Mouse (Mus musculus) MEL (cell line): ENCODE data around the gene Klf1. TPM values are rescaled to one million over a fixed set of nuclear protein-coding genes. Genes with fewer than 3 reads are reported as not detected.
A peak's percentile ranks its signal among the peaks of the same experiment; 100 is the strongest.

Experiments
- DNase-seq: peaks from one replicate; pipeline ENCODE4 v3.0.0; 2011; ENCODE audit warnings: low read depth, low spot score
- H3K27ac ChIP-seq: 2 replicates; pipeline ENCODE4 v1.5.1; 2012; ENCODE audit warnings: low read depth, mild to moderate bottlenecking, control low read depth, low read length, moderate library complexity; ENCODE audit not compliant: control insufficient read depth
- H3K27me3 ChIP-seq, 2 experiments: fragments of 150-350 bp in 1 of 2; sonication (generic) in 1 of 2; 2 replicates each; pipeline ENCODE4 v1.6.1; 2012; ENCODE audit warnings: low read length in 2 of 2, mild to moderate bottlenecking in 2 of 2, improper control_type of control experiment in 1 of 2, moderate library complexity in 1 of 2; ENCODE audit not compliant: insufficient read depth in 2 of 2, control insufficient read depth in 1 of 2
- H3K36me3 ChIP-seq, 2 experiments: 2 replicates each; pipeline ENCODE4 v1.6.1; 2012 to 2014; ENCODE audit warnings: low read length in 2 of 2, improper control_type of control experiment in 1 of 2, inconsistent platforms in 1 of 2, mild to moderate bottlenecking in 1 of 2; ENCODE audit not compliant: insufficient read depth in 2 of 2, control insufficient read depth in 1 of 2
- H3K4me1 ChIP-seq, 2 experiments: fragments of 150-350 bp in 1 of 2; sonication (generic) in 1 of 2; 2 replicates each; pipeline ENCODE4 v1.6.1; 2012; ENCODE audit warnings: low read length in 2 of 2, improper control_type of control experiment in 1 of 2, mild to moderate bottlenecking in 1 of 2; ENCODE audit not compliant: insufficient read depth in 2 of 2, control insufficient read depth in 1 of 2
- H3K4me3 ChIP-seq, 2 experiments: fragments of 150-350 bp in 1 of 2; sonication (generic) in 1 of 2; 2 replicates each; pipeline ENCODE4 v1.5.1; 2012; ENCODE audit warnings: low read depth in 2 of 2, low read length in 2 of 2, mild to moderate bottlenecking in 2 of 2, moderate library complexity in 2 of 2, control low read depth in 1 of 2, improper control_type of control experiment in 1 of 2; ENCODE audit not compliant: control insufficient read depth in 1 of 2, insufficient read depth in 1 of 2
- H3K79me2 ChIP-seq: 2 replicates; pipeline ENCODE4 v1.6.1; 2012; ENCODE audit warnings: mild to moderate bottlenecking, low read length, moderate library complexity; ENCODE audit not compliant: control insufficient read depth, poor library complexity, insufficient read depth
- H3K9ac ChIP-seq: 2 replicates; pipeline ENCODE4 v1.6.1; 2012; ENCODE audit warnings: low read depth, mild to moderate bottlenecking, control low read depth, low read length, moderate library complexity; ENCODE audit not compliant: control insufficient read depth, poor library complexity, severe bottlenecking
- H3K9me3 ChIP-seq: fragments of 150-350 bp; sonication (generic); replicated peaks from 2 replicates; pipeline ENCODE4 v1.6.1; 2012; ENCODE audit warnings: mild to moderate bottlenecking, low read length, improper control_type of control experiment, moderate library complexity; ENCODE audit not compliant: insufficient read depth
- BHLHE40 ChIP-seq: IDR thresholded peaks from 2 replicates; pipeline ENCODE4 v1.6.1; 2012; ENCODE audit warnings: low read depth, mild to moderate bottlenecking, inconsistent platforms, low read length, improper control_type of control experiment, borderline replicate concordance
- CHD1 ChIP-seq: IDR thresholded peaks from 2 replicates; pipeline ENCODE4 v1.6.1; 2012; ENCODE audit warnings: low read depth, mild to moderate bottlenecking, inconsistent platforms, low read length, improper control_type of control experiment
- CHD2 ChIP-seq: IDR thresholded peaks from 2 replicates; pipeline ENCODE4 v1.6.1; 2011; ENCODE audit warnings: low read length, improper control_type of control experiment
- CTCF ChIP-seq, 3 experiments: IDR thresholded peaks in 2 of 3; conservative IDR thresholded peaks in 1 of 3; 2 replicates each; pipeline ENCODE4 v1.5.1; 2011 to 2012; ENCODE audit warnings: low read length in 3 of 3, low read depth in 2 of 3, mild to moderate bottlenecking in 2 of 3, improper control_type of control experiment in 1 of 3, inconsistent platforms in 1 of 3, mixed read lengths in 1 of 3, moderate library complexity in 1 of 3; ENCODE audit not compliant: control insufficient read depth in 1 of 3, insufficient read depth in 1 of 3, poor library complexity in 1 of 3, severe bottlenecking in 1 of 3
- E2F4 ChIP-seq: IDR thresholded peaks from 2 replicates; pipeline ENCODE4 v1.6.1; 2011; ENCODE audit warnings: low read depth, low read length, improper control_type of control experiment, borderline replicate concordance
- ETS1 ChIP-seq: IDR thresholded peaks from 2 replicates; pipeline ENCODE4 v1.6.1; 2012; ENCODE audit warnings: low read depth, mild to moderate bottlenecking, inconsistent platforms, low read length, improper control_type of control experiment, moderate library complexity
- GABPA ChIP-seq: IDR thresholded peaks from 2 replicates; pipeline ENCODE4 v1.6.1; 2012; ENCODE audit warnings: low read depth, mild to moderate bottlenecking, inconsistent platforms, low read length, improper control_type of control experiment, moderate library complexity
- GATA1 ChIP-seq: IDR thresholded peaks from 2 replicates; pipeline ENCODE4 v1.6.1; 2011; ENCODE audit warnings: low read depth, low read length, improper control_type of control experiment
- HCFC1 ChIP-seq: IDR thresholded peaks from 2 replicates; pipeline ENCODE4 v1.6.1; 2012; ENCODE audit warnings: low read depth, mild to moderate bottlenecking, inconsistent platforms, low read length, improper control_type of control experiment, moderate library complexity
- JUND ChIP-seq: IDR thresholded peaks from 2 replicates; pipeline ENCODE4 v1.6.1; 2011; ENCODE audit warnings: low read depth, mild to moderate bottlenecking, improper control_type of control experiment, low read length
- KAT2A ChIP-seq: conservative IDR thresholded peaks from 2 replicates; pipeline ENCODE4 v1.6.1; 2012; ENCODE audit warnings: low read depth, low read length, improper control_type of control experiment, inconsistent platforms
- MAFK ChIP-seq: IDR thresholded peaks from 2 replicates; pipeline ENCODE4 v1.6.1; 2011; ENCODE audit warnings: low read depth, mild to moderate bottlenecking, low read length, improper control_type of control experiment, borderline replicate concordance
- MAX ChIP-seq: IDR thresholded peaks from 2 replicates; pipeline ENCODE4 v1.6.1; 2011; ENCODE audit warnings: low read length, improper control_type of control experiment
- MAZ ChIP-seq: IDR thresholded peaks from 2 replicates; pipeline ENCODE4 v1.6.1; 2012; ENCODE audit warnings: low read depth, mild to moderate bottlenecking, inconsistent platforms, low read length, improper control_type of control experiment
- MEF2A ChIP-seq: IDR thresholded peaks from 2 replicates; pipeline ENCODE4 v1.6.1; 2014; ENCODE audit warnings: low read depth, mild to moderate bottlenecking, inconsistent platforms, low read length, improper control_type of control experiment; ENCODE audit not compliant: poor library complexity, insufficient replicate concordance, severe bottlenecking; ENCODE audit errors: extremely low read depth
- MXI1 ChIP-seq: IDR thresholded peaks from 2 replicates; pipeline ENCODE4 v1.6.1; 2011; ENCODE audit warnings: mild to moderate bottlenecking, low read depth, low read length, improper control_type of control experiment
- MYB ChIP-seq: IDR thresholded peaks from 2 replicates; pipeline ENCODE4 v1.6.1; 2011; ENCODE audit warnings: mild to moderate bottlenecking, low read depth, low read length, improper control_type of control experiment
- MYC ChIP-seq: IDR thresholded peaks from 2 replicates; pipeline ENCODE4 v1.6.1; 2011; ENCODE audit warnings: low read depth, mild to moderate bottlenecking, low read length, improper control_type of control experiment, moderate library complexity
- NELFE ChIP-seq: IDR thresholded peaks from 2 replicates; pipeline ENCODE4 v1.6.1; 2011; ENCODE audit warnings: low read depth, low read length, improper control_type of control experiment
- NRF1 ChIP-seq: IDR thresholded peaks from 2 replicates; pipeline ENCODE4 v1.6.1; 2014; ENCODE audit warnings: low read depth, mild to moderate bottlenecking, inconsistent platforms, low read length, improper control_type of control experiment, moderate library complexity; ENCODE audit not compliant: poor library complexity, insufficient read depth, severe bottlenecking
- POLR2A ChIP-seq, 2 experiments: IDR thresholded peaks; 2 replicates each; pipeline ENCODE4 v1.6.1; 2011 to 2012; ENCODE audit warnings: low read length in 2 of 2, mild to moderate bottlenecking in 2 of 2, control low read depth in 1 of 2, improper control_type of control experiment in 1 of 2, low read depth in 1 of 2, moderate library complexity in 1 of 2; ENCODE audit not compliant: control insufficient read depth in 1 of 2, insufficient read depth in 1 of 2, poor library complexity in 1 of 2
- POLR2AphosphoS2 ChIP-seq: IDR thresholded peaks from 2 replicates; pipeline ENCODE4 v1.6.1; 2011; ENCODE audit warnings: low read length, improper control_type of control experiment
- RAD21 ChIP-seq: IDR thresholded peaks from 2 replicates; pipeline ENCODE4 v1.6.1; 2011; ENCODE audit warnings: mild to moderate bottlenecking, low read depth, low read length, improper control_type of control experiment
- SMC3 ChIP-seq: IDR thresholded peaks from 2 replicates; pipeline ENCODE4 v1.6.1; 2011; ENCODE audit warnings: low read depth, low read length, improper control_type of control experiment
- TAL1 ChIP-seq: IDR thresholded peaks from 2 replicates; pipeline ENCODE4 v1.6.1; 2012; ENCODE audit warnings: mild to moderate bottlenecking, inconsistent platforms, low read length, moderate library complexity, mixed read lengths
- TBP ChIP-seq: IDR thresholded peaks from 2 replicates; pipeline ENCODE4 v1.8.0; 2011; ENCODE audit warnings: low read depth, low read length, improper control_type of control experiment
- TCF12 ChIP-seq: IDR thresholded peaks from 2 replicates; pipeline ENCODE4 v1.6.1; 2014; ENCODE audit warnings: low read depth, mild to moderate bottlenecking, inconsistent platforms, low read length, improper control_type of control experiment, moderate library complexity
- UBTF ChIP-seq: IDR thresholded peaks from 2 replicates; pipeline ENCODE4 v1.6.1; 2012; ENCODE audit warnings: low read depth, mild to moderate bottlenecking, inconsistent platforms, low read length, improper control_type of control experiment, moderate library complexity, borderline replicate concordance; ENCODE audit not compliant: insufficient read depth
- USF1 ChIP-seq: IDR thresholded peaks from 2 replicates; pipeline ENCODE4 v1.6.1; 2014; ENCODE audit warnings: low read depth, mild to moderate bottlenecking, inconsistent platforms, low read length, improper control_type of control experiment, moderate library complexity
- USF2 ChIP-seq, 2 experiments: IDR thresholded peaks; 2 replicates each; pipeline ENCODE4 v1.6.1; 2011 to 2012; ENCODE audit warnings: improper control_type of control experiment in 2 of 2, low read length in 2 of 2, borderline replicate concordance in 1 of 2, inconsistent platforms in 1 of 2, low read depth in 1 of 2, mild to moderate bottlenecking in 1 of 2; ENCODE audit not compliant: insufficient read depth in 1 of 2
- ZMIZ1 ChIP-seq: IDR thresholded peaks from 2 replicates; pipeline ENCODE4 v1.6.1; 2012; ENCODE audit warnings: low read depth, mild to moderate bottlenecking, inconsistent platforms, low read length, improper control_type of control experiment, moderate library complexity
- polyA plus RNA-seq, 2 experiments: library from polyadenylated mRNA; stranded (reverse) in 1 of 2; unstranded in 1 of 2; fragments of >175 nt in 1 of 2; fragments of >200 nt in 1 of 2; gene quantifications; 2 replicates each; pipeline versions ENCODE4 v1.2.1 to v1.2.4; 2012; ENCODE audit warnings: low replicate concordance in 2 of 2, low read depth in 1 of 2; ENCODE audit not compliant: insufficient read length in 2 of 2, insufficient read depth in 1 of 2, missing spikeins in 1 of 2
- total RNA-seq: library from RNA; depleted of rRNA; stranded (reverse); fragments of 300-350 nt; gene quantifications from 2 replicates; pipeline ENCODE4 v1.2.3, GENCODE M21; 2012

Gene Klf1
- total and polyA plus RNA-seq, 3 experiments: 234 to 262 TPM; not detected in 1

GRCm38 (mm10) chr8:84856864-84857441 is 44.8 kb upstream of the Klf1 start, which contains the start of gene Farsa (continued):
- TF ChIP-seq ETS1: peak; percentile 63; the same call in 1 of the 2 replicates
- TF ChIP-seq MXI1: peak; percentile 93
- peak; percentile 96 for TF ChIP-seq ZMIZ1

DNA sequence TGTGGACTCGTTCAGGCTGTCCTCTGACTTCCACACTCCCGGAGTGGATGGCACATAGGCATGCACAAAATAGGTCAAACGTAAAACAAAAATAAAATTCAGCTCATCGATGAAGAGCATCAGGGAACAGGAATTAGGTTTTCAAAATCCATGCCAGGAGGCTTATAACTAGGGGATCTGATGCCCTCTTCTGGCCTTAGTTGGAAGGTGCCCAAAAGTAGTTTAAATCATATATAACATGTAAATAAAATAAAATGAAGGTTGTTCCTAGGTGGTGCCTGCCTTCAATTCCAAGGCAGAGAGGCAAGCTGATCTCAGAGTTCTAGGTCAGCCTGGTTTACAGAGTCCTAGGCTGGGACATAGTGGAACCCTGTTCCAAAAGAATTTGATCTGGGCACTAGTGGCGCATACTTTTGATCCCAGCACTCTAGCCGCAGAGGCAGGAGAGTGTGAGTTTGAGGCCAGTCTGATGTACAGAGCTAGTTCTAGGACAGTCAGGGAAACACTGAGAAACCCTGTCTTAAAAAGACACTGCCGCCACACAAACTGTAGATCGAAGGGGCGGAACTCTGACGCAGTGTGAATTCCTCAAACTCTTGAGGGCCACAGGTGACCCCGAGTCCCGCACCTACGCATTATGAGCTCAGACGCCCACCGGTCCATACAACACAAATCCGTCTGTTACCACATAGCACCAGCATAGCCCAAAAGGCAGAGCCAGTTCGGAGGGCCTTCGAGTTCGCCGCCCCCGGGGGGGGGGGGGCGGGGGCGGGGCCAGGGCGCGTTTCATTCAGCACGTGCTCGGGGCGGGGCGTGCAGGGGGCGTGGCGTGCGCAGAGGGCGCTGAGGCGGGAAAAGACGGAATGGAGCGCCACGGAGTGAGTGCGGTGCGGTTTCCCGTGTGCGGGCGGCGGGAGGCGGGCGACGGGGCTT is 30.1 kb upstream of the Klf1 start, which contains the start of gene Syce2:
TSS of gene Syce2 (plus strand) at position 736 of the 933 bp plus-strand sequence.
- Histone ChIP-seq H3K9me3 (no peaks in the 10 kb centered on the region), H3K4me1 (peaks cover 7 to 25% of the 10 kb centered on the region in 2 experiments), H3K27ac (peak within 1 kb of the TSS; percentile 58), H3K27me3 (no peaks in the 10 kb centered on the region), H3K9ac (peak within 1 kb of the TSS; percentile 76), H3K4me3 (peak within 1 kb of the TSS; percentile 37 to 40), H3K79me2 (peaks cover 3% of the 10 kb centered on the region; the same call in 1 of the 2 replicates), H3K36me3 (peaks cover 4 to 19% of the 10 kb centered on the region in 2 experiments; a peak in 3 of 4 replicates)
- peak; percentile 87 for DNase-seq
- TF ChIP-seq CHD1: no peak
- peak; percentile 48; the same call in 1 of the 2 replicates for TF ChIP-seq POLR2AphosphoS2
- peak; percentile 14 to 53 (median 46); a peak in 5 of 6 replicates for TF ChIP-seq CTCF (IDR thresholded peaks at IDR 0.05 in 2 of 3, conservative IDR thresholded peaks at IDR 0.05 in 1 of 3; ENCODE audit: control insufficient read depth in 1 of 3, insufficient read depth in 1 of 3, low read depth in 2 of 3, low read length in 3 of 3, poor library complexity in 1 of 3, severe bottlenecking in 1 of 3)
- peak; percentile 84; the same call in 1 of the 2 replicates for TF ChIP-seq MAZ
- TF ChIP-seq USF1: peak; percentile 82
- no peak for TF ChIP-seq GATA1
- TF ChIP-seq MYB: no peak
- TF ChIP-seq E2F4: no peak; the same call in 1 of the 2 replicates
- no peak for TF ChIP-seq TAL1
- no peak for TF ChIP-seq JUND
- no peak for TF ChIP-seq MEF2A
- 0 out of 4 replicates have a peak, but pooled peaks of 1 of the 2 experiments have one; percentile 20 for TF ChIP-seq USF2 (IDR thresholded peaks at IDR 0.05; ENCODE audit: borderline replicate concordance in 1 of 2, insufficient read depth in 1 of 2, low read depth in 1 of 2, low read length in 2 of 2)
- no peak for TF ChIP-seq CHD2
- no peak for TF ChIP-seq NELFE
- TF ChIP-seq MAX: peak; percentile 76
- no peak for TF ChIP-seq KAT2A
- TF ChIP-seq MYC: 0 out of 2 replicates have a peak, but pooled peaks have one; percentile 22
- no peak for TF ChIP-seq MAFK
- TF ChIP-seq POLR2A (IDR thresholded peaks at IDR 0.05; ENCODE audit: control insufficient read depth in 1 of 2, insufficient read depth in 1 of 2, low read depth in 1 of 2, low read length in 2 of 2, poor library complexity in 1 of 2): peak; percentile 12 to 23; a peak in 2 of 4 replicates
- TF ChIP-seq ZMIZ1: no peak
- TF ChIP-seq HCFC1: 0 out of 2 replicates have a peak, but pooled peaks have one; percentile 43
- no peak for TF ChIP-seq UBTF
- peak; percentile 52 for TF ChIP-seq RAD21
- peak; percentile 53 for TF ChIP-seq SMC3
- TF ChIP-seq BHLHE40: peak; percentile 96
- TF ChIP-seq TCF12: no peak
- peak; percentile 46; the same call in 1 of the 2 replicates for TF ChIP-seq MXI1
- no peak for TF ChIP-seq TBP
- no peak for TF ChIP-seq GABPA
- TF ChIP-seq NRF1: peak; percentile 46; the same call in 1 of the 2 replicates
